Mouse (Mus musculus): ENCODE data around the gene Clec4a4. TPM values are rescaled to one million over a fixed set of nuclear protein-coding genes. Genes with fewer than 3 reads are reported as not detected.
"Not testable (repeated sequence)": the region's sequence is repeated elsewhere in the genome, so short reads cannot be mapped to it uniquely, and the experiment has no call there.

Clec4a4 gene
- not detected in 2 replicates for polyA plus RNA-seq (2015; fragmentation: Nextera tagmentation; extraction: Ambion mirVana)

GRCm38 (mm10) chr6:122989876-122990437 lies at the start of gene Clec4a4:
Gene Clec4a4, plus strand, starts transcription at chr6:122990367.
- H3K27me3 ChIP-seq (ENCODE audit: insufficient read depth, low read length), result no peaks in the 10 kb centered on the region
- TF ChIP-seq CTCF (IDR thresholded peaks at IDR 0.05; ENCODE audit: low read depth), result no peak
- ATAC-seq (replicated peaks; ENCODE audit: low FRiP score, low read depth), result no peak
- H3K9me3 ChIP-seq (replicated peaks; ENCODE audit: low read length), result no peaks in the 10 kb centered on the region
- H3K27ac ChIP-seq, result no peak within 1 kb of the TSS
- WGBS, result 83% methylated on average over 6 of the region's 6 CpGs
- H3K4me3 ChIP-seq (replicated peaks; ENCODE audit: low read depth, low read length), result no peak within 1 kb of the TSS
- no peak for DNase-seq (ENCODE audit: low spot score)
- H3K4me1 ChIP-seq (replicated peaks; ENCODE audit: insufficient read depth, low read length), result no peaks in the 10 kb centered on the region
- no peak within 1 kb of the TSS for H3K9ac ChIP-seq (ENCODE audit: low read depth, low read length)
- no peaks in the 10 kb centered on the region for H3K36me3 ChIP-seq (ENCODE audit: insufficient read depth, low read length)
- no peak within 1 kb of the TSS for H3K4me2 ChIP-seq (ENCODE audit: low read length)

DNA sequence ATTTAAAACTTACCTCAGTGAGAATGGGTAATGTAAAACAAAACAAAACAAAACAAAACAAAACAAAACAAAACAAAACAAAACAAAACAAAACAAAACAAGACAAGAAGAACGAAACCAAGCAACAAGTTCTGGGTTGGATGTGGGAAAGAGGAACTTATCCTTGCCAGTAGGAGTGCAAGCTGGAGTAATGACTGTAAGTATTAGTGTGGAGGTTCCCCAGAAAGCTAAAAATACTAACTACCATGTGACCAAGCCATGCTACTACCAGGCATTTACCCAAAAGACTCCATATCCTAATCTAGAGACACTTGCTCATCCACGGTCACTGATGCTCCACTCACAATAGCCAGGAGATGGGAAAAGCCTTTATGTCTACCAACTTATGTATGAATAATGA lies 43.4 kb upstream of the Clec4a4 start:
- Histone ChIP-seq H3K27me3 (ENCODE audit: insufficient read depth, low read length) (no peaks in the 10 kb centered on the region), H3K4me1 (replicated peaks; ENCODE audit: insufficient read depth, low read length) (no peaks in the 10 kb centered on the region), H3K36me3 (ENCODE audit: insufficient read depth, low read length) (no peaks in the 10 kb centered on the region), H3K27ac (no peak overlapping the region), H3K4me2 (ENCODE audit: low read length) (no peak overlapping the region), H3K9me3 (replicated peaks; ENCODE audit: low read length) (no peaks in the 10 kb centered on the region), H3K9ac (ENCODE audit: low read depth, low read length) (no peak overlapping the region), H3K4me3 (replicated peaks; ENCODE audit: low read depth, low read length) (no peak overlapping the region)
- no peak for DNase-seq (ENCODE audit: low spot score)
- TF ChIP-seq CTCF (IDR thresholded peaks at IDR 0.05; ENCODE audit: low read depth), result no peak
- no peak for ATAC-seq (replicated peaks; ENCODE audit: low FRiP score, low read depth)
- 84% methylated on average over 2 of the region's 2 CpGs for WGBS

DNA sequence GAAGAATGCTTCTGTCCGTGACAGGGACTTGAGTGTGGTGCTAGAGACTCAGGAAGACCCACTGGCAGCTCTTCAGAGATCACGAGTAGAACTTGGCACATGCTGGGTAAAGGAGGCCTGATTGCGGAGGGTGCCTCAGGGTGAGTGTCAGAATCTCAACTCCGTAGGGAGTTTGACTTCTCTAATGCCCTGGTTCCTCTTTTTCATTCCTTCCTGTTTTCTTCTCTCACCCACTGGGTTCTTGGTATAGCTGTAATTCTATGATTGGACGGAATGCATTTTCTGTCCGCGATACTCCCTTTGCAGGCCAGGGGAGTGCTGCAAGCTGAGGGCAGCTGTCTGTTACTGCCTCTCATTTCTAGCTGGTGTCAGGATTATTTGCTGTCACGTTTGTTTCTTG lies 37.8 kb upstream of the Clec4a4 start, which contains the start of gene Clec4a3:
Gene Clec4a3 (plus strand): TSS at position 115 of the 400 bp plus-strand sequence.
- Histone ChIP-seq H3K27me3 (ENCODE audit: insufficient read depth, low read length) (no peaks in the 10 kb centered on the region), H3K4me2 (ENCODE audit: low read length) (no peak within 1 kb of the TSS), H3K36me3 (ENCODE audit: insufficient read depth, low read length) (no peaks in the 10 kb centered on the region), H3K27ac (no peak within 1 kb of the TSS), H3K9ac (ENCODE audit: low read depth, low read length) (no peak within 1 kb of the TSS), H3K4me1 (replicated peaks; ENCODE audit: insufficient read depth, low read length) (no peaks in the 10 kb centered on the region), H3K4me3 (replicated peaks; ENCODE audit: low read depth, low read length) (no peak within 1 kb of the TSS), H3K9me3 (replicated peaks; ENCODE audit: low read length) (no peaks in the 10 kb centered on the region)
- DNase-seq (ENCODE audit: low spot score), result no peak
- TF ChIP-seq CTCF (IDR thresholded peaks at IDR 0.05; ENCODE audit: low read depth), result no peak
- ATAC-seq (replicated peaks; ENCODE audit: low FRiP score, low read depth), result no peak
- 82% methylated on average over 8 of the region's 8 CpGs for WGBS

DNA sequence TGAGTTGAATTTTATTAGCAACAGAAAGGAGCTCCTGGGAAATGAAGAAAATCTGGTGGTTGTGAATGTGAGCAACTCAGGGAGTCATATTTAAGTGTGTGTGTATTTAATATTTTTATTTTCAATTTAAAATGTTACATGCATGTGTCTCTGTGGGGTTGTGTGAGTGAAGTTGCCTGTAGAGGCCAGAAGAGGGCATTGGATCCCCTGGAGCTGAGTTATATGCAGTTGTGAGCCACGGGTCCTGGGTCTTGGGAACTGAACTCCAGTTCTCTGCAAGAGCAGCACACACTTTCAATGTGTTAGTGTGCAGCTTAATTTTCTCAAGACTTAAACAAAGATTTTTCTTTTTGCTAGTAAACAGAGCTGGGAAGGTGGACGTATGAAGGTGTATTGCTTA lies 25.6 kb upstream of the Clec4a4 start:
- 78% methylated on average over 2 of the region's 2 CpGs for WGBS
- H3K36me3 ChIP-seq (ENCODE audit: insufficient read depth, low read length), result no peaks in the 10 kb centered on the region
- no peaks in the 10 kb centered on the region for H3K4me1 ChIP-seq (replicated peaks; ENCODE audit: insufficient read depth, low read length)
- ATAC-seq (replicated peaks; ENCODE audit: low FRiP score, low read depth) (no peak), DNase-seq (ENCODE audit: low spot score) (no peak)
- no peak overlapping the region for H3K4me3 ChIP-seq (replicated peaks; ENCODE audit: low read depth, low read length)
- no peaks in the 10 kb centered on the region for H3K9me3 ChIP-seq (replicated peaks; ENCODE audit: low read length)
- no peaks in the 10 kb centered on the region for H3K27me3 ChIP-seq (ENCODE audit: insufficient read depth, low read length)
- H3K9ac ChIP-seq (ENCODE audit: low read depth, low read length), result no peak overlapping the region
- no peak for TF ChIP-seq CTCF (IDR thresholded peaks at IDR 0.05; ENCODE audit: low read depth)
- H3K27ac ChIP-seq, result no peak overlapping the region
- no peak overlapping the region for H3K4me2 ChIP-seq (ENCODE audit: low read length)

DNA sequence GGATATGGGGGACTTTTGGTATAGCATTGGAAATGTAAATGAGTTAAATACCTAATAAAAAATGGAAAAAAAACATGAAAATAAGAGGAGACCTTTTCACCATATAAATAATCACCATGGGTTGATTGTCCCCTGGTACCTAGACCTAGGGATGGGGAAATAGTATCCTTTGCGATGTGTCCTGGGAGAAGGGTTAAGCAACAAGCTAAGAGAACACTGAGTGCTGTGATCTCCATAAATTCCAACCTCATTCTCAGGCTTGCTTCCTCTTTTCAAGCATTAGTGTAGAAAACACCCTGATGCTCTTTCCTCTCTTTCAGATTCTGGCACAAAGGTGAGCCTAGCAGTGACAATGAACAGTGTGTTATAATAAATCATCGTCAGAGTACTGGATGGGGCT lies 21.1 kb upstream of the Clec4a4 start:
- Histone ChIP-seq H3K27me3 (ENCODE audit: insufficient read depth, low read length) (no peaks in the 10 kb centered on the region), H3K4me1 (replicated peaks; ENCODE audit: insufficient read depth, low read length) (no peaks in the 10 kb centered on the region), H3K9ac (ENCODE audit: low read depth, low read length) (no peak overlapping the region), H3K27ac (no peak overlapping the region), H3K4me2 (ENCODE audit: low read length) (no peak overlapping the region), H3K4me3 (replicated peaks; ENCODE audit: low read depth, low read length) (no peak overlapping the region), H3K36me3 (ENCODE audit: insufficient read depth, low read length) (no peaks in the 10 kb centered on the region), H3K9me3 (replicated peaks; ENCODE audit: low read length) (no peaks in the 10 kb centered on the region)
- DNase-seq (ENCODE audit: low spot score) (no peak), ATAC-seq (replicated peaks; ENCODE audit: low FRiP score, low read depth) (no peak)
- TF ChIP-seq CTCF (IDR thresholded peaks at IDR 0.05; ENCODE audit: low read depth), result no peak
- 91% methylated on average over 2 of the region's 2 CpGs for WGBS

DNA sequence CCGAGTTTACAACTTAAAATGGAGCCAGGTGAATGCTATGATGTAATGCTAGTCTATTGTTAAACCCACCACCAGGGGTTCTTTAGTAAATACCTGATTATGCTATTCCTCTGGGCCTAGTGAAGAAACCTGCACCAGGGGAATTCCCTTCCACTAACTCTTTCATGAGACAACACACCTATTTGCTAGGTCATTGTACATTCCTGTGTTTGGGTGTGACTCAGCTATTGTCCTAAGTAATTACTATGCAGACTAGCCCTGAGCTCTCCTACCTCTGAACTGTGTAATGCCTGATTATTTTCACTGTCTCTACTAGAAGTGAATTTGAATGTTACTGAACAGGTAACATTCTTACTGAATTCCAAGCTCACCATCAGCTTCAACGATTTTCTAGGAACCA lies 14.5 kb downstream of the Clec4a4 start:
- DNase-seq (ENCODE audit: low spot score); H3K4me2 ChIP-seq (ENCODE audit: low read length); H3K9ac ChIP-seq (ENCODE audit: low read depth, low read length); H3K36me3 ChIP-seq (ENCODE audit: insufficient read depth, low read length); H3K27me3 ChIP-seq (ENCODE audit: insufficient read depth, low read length); H3K9me3 ChIP-seq (replicated peaks; ENCODE audit: low read length); H3K4me1 ChIP-seq (replicated peaks; ENCODE audit: insufficient read depth, low read length); ATAC-seq (replicated peaks; ENCODE audit: low FRiP score, low read depth); H3K4me3 ChIP-seq (replicated peaks; ENCODE audit: low read depth, low read length); H3K27ac ChIP-seq: not testable (repeated sequence)
- WGBS, result 78% methylated on average over 2 of the region's 2 CpGs

- DNase-seq (ENCODE audit: low spot score), result no peak
- Histone ChIP-seq H3K9ac (ENCODE audit: low read depth, low read length) (no peak overlapping the region), H3K4me2 (ENCODE audit: low read length) (no peak overlapping the region), H3K4me1 (replicated peaks; ENCODE audit: insufficient read depth, low read length) (no peaks in the 10 kb centered on the region), H3K9me3 (replicated peaks; ENCODE audit: low read length) (no peaks in the 10 kb centered on the region), H3K36me3 (ENCODE audit: insufficient read depth, low read length) (no peaks in the 10 kb centered on the region), H3K27me3 (ENCODE audit: insufficient read depth, low read length) (no peaks in the 10 kb centered on the region), H3K4me3 (replicated peaks; ENCODE audit: low read depth, low read length) (no peak overlapping the region), H3K27ac (no peak overlapping the region)
- no peak for ATAC-seq (replicated peaks; ENCODE audit: low FRiP score, low read depth)
- TF ChIP-seq CTCF (IDR thresholded peaks at IDR 0.05; ENCODE audit: low read depth), result peak; percentile 35; the same call in 1 of the 2 replicates
- WGBS, result 59% methylated on average over 1 of the region's 1 CpGs
Observed at GRCm38 (mm10) chr6:123005591-123005990, 15.4 kb downstream of the Clec4a4 start.
